11 mouse cellular contexts compared by ENCODE assay signal in genomic region chr6:90773811-90774233, GRCm38 (mm10).
DNase-seq lines count a peak whose midpoint lies in the region; ATAC-seq lines count a peak whose summit lies in the region.
"Had no signal": no experiment of that assay in that cellular context is flagged by ENCODE, and none has a peak within 500 bp of the region (broad histone marks: within the 10 kb centered on the region; RNA-seq: fewer than 3 reads in every experiment).

No protein-coding gene starts in this region.

- peak; percentile 62 for DNase-seq in 3T3-L1 (ENCODE audit: low read depth, low spot score)
- peak; percentile 87 for DNase-seq in brain, adult 2 months (ENCODE audit: low read depth, low spot score)
- peak; percentile 59 for DNase-seq in gastrocnemius, postnatal 10 days
- no peak for DNase-seq in spleen, postnatal 36 days (ENCODE audit: low spot score in 2 of 2)
- DNase-seq in thymus, adult 18-20 months = no peak
- DNase-seq: kidney, postnatal 4 days; right cerebral cortex, adult 18-20 months had no signal

- ATAC-seq in hindbrain, embryonic 13.5 days (ENCODE audit: low FRiP score) = no peak
- no peak for ATAC-seq in hindbrain, embryonic 12.5 days (ENCODE audit: low FRiP score)
- no peak for ATAC-seq in monocyte, adult 5-6 weeks (replicated peaks; ENCODE audit: insufficient number of reproducible peaks, low FRiP score, low TSS enrichment, poor library complexity, severe bottlenecking)

- H3K4me3 ChIP-seq in hindbrain, embryonic 13.5 days = no peak overlapping the region
- H3K4me3 ChIP-seq in hindbrain, embryonic 12.5 days = no peak overlapping the region
- H3K4me3 ChIP-seq: myocyte had no signal

- H3K36me3 ChIP-seq in hindbrain, embryonic 13.5 days = peaks cover 9% of the 10 kb centered on the region; the same call in 1 of the 2 replicates
- H3K36me3 ChIP-seq in hindbrain, embryonic 12.5 days = peaks cover 5% of the 10 kb centered on the region; the same call in 1 of the 2 replicates

- H3K27me3 ChIP-seq in hindbrain, embryonic 13.5 days = no peaks in the 10 kb centered on the region
- no peaks in the 10 kb centered on the region for H3K27me3 ChIP-seq in hindbrain, embryonic 12.5 days

- H3K9ac ChIP-seq in hindbrain, embryonic 13.5 days = no peak overlapping the region
- H3K9ac ChIP-seq in hindbrain, embryonic 12.5 days = no peak overlapping the region

- H3K4me2 ChIP-seq in hindbrain, embryonic 13.5 days = no peak overlapping the region
- no peak overlapping the region for H3K4me2 ChIP-seq in hindbrain, embryonic 12.5 days (replicated peaks)

- 0 out of 2 replicates have a peak overlapping the region, but pooled peaks have one; percentile 8 for H3K27ac ChIP-seq in hindbrain, embryonic 13.5 days
- H3K27ac ChIP-seq in hindbrain, embryonic 12.5 days = no peak overlapping the region

- peaks cover 17% of the 10 kb centered on the region for H3K4me1 ChIP-seq in hindbrain, embryonic 13.5 days (replicated peaks)
- peaks cover 8% of the 10 kb centered on the region for H3K4me1 ChIP-seq in hindbrain, embryonic 12.5 days

- no peaks in the 10 kb centered on the region for H3K9me3 ChIP-seq in hindbrain, embryonic 13.5 days
- no peaks in the 10 kb centered on the region for H3K9me3 ChIP-seq in hindbrain, embryonic 12.5 days (replicated peaks)

Comparison
In these comparisons a context has a peak if more than half of its experiments do, and no peak if none do; other contexts are left out.
1. DNase-seq: peak in 3T3-L1 (single experiment), brain, adult 2 months (single experiment) and gastrocnemius, postnatal 10 days (single experiment); none in spleen, postnatal 36 days (0 of 2) and thymus, adult 18-20 months (0 of 2).